Mouse (Mus musculus) stomach, embryonic 14.5 days (tissue): ENCODE measurements at regions not wholly inside any gene's neighbourhood (a gene's known extent, or its start where the extent isn't known, plus 50 kb on each side); places are given as distances from the start of the nearest gene placed in this dataset.

ENCODE experiments used
- ATAC-seq: fragments of 200-750 bp; cut with Nextera tagmentation; 2 replicates; pipeline ENCODE4 v1.8.0; 2017; ENCODE audit warnings: low read depth, moderate TSS enrichment; ENCODE audit not compliant: insufficient number of reproducible peaks, insufficient read depth, low FRiP score
- H3K27ac ChIP-seq: fragments of 300-500 bp; sonication (generic); 2 replicates; pipeline ENCODE4 v1.5.1; 2014; ENCODE audit warnings: mild to moderate bottlenecking, low read length, moderate library complexity, mixed read lengths
- H3K27me3 ChIP-seq: fragments of 300-500 bp; sonication (generic); 2 replicates; pipeline ENCODE4 v1.6.1; 2014; ENCODE audit warnings: low read length, control low read depth, mixed read lengths; ENCODE audit not compliant: control insufficient read depth, insufficient read depth
- H3K36me3 ChIP-seq: fragments of 300-500 bp; sonication (generic); 2 replicates; pipeline ENCODE4 v1.6.1; 2014; ENCODE audit warnings: mild to moderate bottlenecking, control low read depth, low read length, moderate library complexity, mixed read lengths; ENCODE audit not compliant: control insufficient read depth, insufficient read depth
- H3K4me1 ChIP-seq: fragments of 300-500 bp; sonication (generic); 2 replicates; pipeline ENCODE4 v1.6.1; 2014; ENCODE audit warnings: low read length, control low read depth, mixed read lengths; ENCODE audit not compliant: control insufficient read depth, insufficient read depth
- H3K4me2 ChIP-seq: fragments of 300-500 bp; sonication (generic); replicated peaks from 2 replicates; pipeline ENCODE4 v1.6.1; 2014; ENCODE audit warnings: low read depth, low read length, control low read depth
- H3K4me3 ChIP-seq: fragments of 300-500 bp; sonication (generic); 2 replicates; pipeline ENCODE4 v1.5.1; 2014; ENCODE audit warnings: low read depth, low read length, control low read depth
- H3K9ac ChIP-seq: fragments of 300-500 bp; sonication (generic); replicated peaks from 2 replicates; pipeline ENCODE4 v1.6.1; 2014; ENCODE audit warnings: low read depth, mild to moderate bottlenecking, control low read depth, low read length, moderate library complexity, mixed read lengths
- H3K9me3 ChIP-seq: fragments of 300-500 bp; sonication (generic); 2 replicates; pipeline ENCODE4 v1.6.1; 2016; ENCODE audit warnings: low read depth, low read length, control low read depth; ENCODE audit not compliant: control insufficient read depth
- WGBS: fragments of 180-500 bp; shearing (Covaris S2); extraction: QIAGEN DNeasy Blood & Tissue Kit; methylation state at CpG from one replicate; pipeline ENCODE4 v1.1.7; 2014; 5-methylcytosine and 5-hydroxymethylcytosine counted together

DNA sequence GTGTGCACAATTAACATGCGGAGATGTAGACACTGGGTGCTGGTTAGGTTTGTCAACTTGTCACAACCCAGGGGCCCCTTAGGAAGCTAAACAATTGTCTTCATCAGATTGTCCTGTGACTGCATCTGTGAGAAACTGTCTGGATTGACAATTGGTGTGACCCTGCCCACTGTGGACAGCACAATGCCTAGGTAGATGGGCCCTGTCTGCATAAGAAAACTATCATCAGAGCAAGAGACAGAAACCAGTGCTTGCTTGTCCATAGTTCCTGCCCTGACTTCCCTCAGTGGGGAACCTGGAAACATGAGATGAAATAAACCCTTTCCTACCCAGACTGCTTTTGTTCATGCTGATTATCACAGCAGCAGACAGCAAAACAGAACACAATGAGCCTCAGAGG, 63.5 kb upstream of the Tyw5 start:
- H3K36me3 ChIP-seq = no peaks in the 10 kb centered on the region
- WGBS = 92% methylated on average over 1 of the region's 1 CpGs
- H3K9me3 ChIP-seq = no peaks in the 10 kb centered on the region
- H3K4me1 ChIP-seq = no peaks in the 10 kb centered on the region
- no peak overlapping the region for H3K4me3 ChIP-seq
- H3K4me2 ChIP-seq = no peak overlapping the region
- H3K27ac ChIP-seq = no peak overlapping the region
- H3K27me3 ChIP-seq = no peaks in the 10 kb centered on the region
- ATAC-seq = no peak
- no peak overlapping the region for H3K9ac ChIP-seq

DNA sequence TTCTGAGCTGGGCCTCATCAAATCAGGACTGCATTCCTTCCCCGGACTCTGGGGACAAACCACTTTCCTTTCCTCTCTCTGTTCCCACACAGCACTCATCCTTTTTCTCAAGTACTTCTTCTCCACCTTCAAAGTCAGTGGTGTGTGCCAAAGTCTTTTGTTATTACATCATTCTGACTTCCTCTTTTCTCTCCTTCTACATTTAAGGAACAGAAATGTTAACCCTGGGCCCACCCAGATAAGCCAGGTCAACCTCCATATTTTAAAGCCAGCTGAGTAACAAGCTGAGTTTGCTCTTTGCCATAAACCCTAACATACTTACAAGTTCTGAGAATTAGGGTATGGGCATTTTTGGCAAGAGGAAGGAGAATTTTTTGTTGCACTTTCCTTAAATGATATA, 65.3 kb upstream of the Tyw5 start:
- WGBS = 63% methylated on average over 1 of the region's 1 CpGs
- Histone ChIP-seq H3K9ac (no peak overlapping the region), H3K27me3 (no peaks in the 10 kb centered on the region), H3K4me3 (no peak overlapping the region), H3K27ac (no peak overlapping the region), H3K4me2 (no peak overlapping the region), H3K9me3 (no peaks in the 10 kb centered on the region), H3K4me1 (no peaks in the 10 kb centered on the region), H3K36me3 (no peaks in the 10 kb centered on the region)
- ATAC-seq = no peak

DNA sequence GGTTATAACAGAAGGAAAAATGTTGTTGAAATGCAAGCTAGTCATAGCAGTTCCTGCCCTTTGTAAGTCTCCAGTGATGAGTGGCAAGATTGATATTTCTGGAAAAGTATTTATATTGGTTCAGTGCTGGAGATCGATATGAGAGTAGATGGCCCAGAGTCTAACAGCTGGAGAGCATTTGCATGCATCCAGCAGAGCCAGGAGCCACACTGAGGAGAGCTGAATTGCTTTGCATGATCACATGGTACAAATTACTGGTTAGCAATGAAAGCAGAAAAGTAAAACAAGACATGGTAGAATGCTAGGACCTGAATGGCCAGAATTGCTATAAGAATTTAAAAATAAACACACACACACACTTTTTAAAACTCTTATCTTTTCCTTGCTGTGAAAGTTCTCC, 70.8 kb upstream of the Tyw5 start:
- Histone ChIP-seq H3K27ac (no peak overlapping the region), H3K9ac (no peak overlapping the region), H3K36me3 (no peaks in the 10 kb centered on the region), H3K4me1 (peaks cover 7% of the 10 kb centered on the region), H3K9me3 (no peaks in the 10 kb centered on the region), H3K27me3 (no peaks in the 10 kb centered on the region), H3K4me3 (no peak overlapping the region), H3K4me2 (no peak overlapping the region)
- ATAC-seq = no peak
- WGBS = 29% methylated on average over 1 of the region's 1 CpGs

DNA sequence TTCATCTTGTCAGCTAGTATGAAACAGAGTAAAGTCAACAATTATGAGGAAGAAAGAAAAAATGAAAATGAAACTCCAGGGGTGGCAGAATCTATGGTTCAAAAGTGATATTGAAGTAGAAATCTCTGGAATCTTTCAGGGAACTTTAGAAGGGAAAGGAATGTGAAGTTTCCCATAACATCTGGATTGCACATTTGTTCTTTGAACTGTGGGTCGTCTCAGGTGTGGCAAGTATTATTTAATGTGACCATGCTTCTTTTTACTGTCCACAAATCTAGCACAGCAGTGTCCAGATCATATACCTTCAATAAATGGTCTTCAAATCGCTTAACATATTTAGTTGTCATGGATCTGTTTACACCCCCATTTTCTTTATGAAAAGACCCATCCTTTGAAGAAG, 71.2 kb upstream of the Tyw5 start:
- Histone ChIP-seq H3K4me1 (peaks cover 7% of the 10 kb centered on the region), H3K27me3 (no peaks in the 10 kb centered on the region), H3K4me2 (no peak overlapping the region), H3K27ac (no peak overlapping the region), H3K9me3 (no peaks in the 10 kb centered on the region), H3K9ac (no peak overlapping the region), H3K36me3 (no peaks in the 10 kb centered on the region), H3K4me3 (no peak overlapping the region)
- no peak for ATAC-seq
- WGBS = 65% methylated on average over 2 of the region's 2 CpGs

DNA sequence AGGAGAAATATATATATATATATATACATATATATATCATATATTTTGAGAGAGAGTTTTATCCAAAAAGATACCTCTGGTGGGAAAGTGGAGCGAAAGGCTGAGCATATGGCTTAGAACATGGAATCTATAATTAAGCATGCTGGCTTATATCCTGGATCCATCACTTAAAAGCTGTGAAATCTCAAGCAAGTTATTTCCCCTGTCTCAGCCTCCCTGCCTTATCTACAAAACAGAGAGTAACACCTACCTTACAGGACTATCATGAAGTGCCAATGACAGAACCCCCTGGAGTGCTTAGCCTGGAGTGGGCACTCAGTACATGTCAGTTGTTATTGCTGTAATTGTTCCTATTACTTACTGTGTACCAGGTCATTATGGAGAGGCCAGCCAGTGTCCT, 71.9 kb upstream of the Tyw5 start:
- 78% methylated on average over 1 of the region's 1 CpGs for WGBS
- no peak overlapping the region for H3K4me2 ChIP-seq
- no peak overlapping the region for H3K27ac ChIP-seq
- H3K4me3 ChIP-seq = no peak overlapping the region
- H3K27me3 ChIP-seq = no peaks in the 10 kb centered on the region
- H3K4me1 ChIP-seq = peaks cover 7% of the 10 kb centered on the region
- ATAC-seq = no peak
- no peaks in the 10 kb centered on the region for H3K36me3 ChIP-seq
- no peak overlapping the region for H3K9ac ChIP-seq
- no peaks in the 10 kb centered on the region for H3K9me3 ChIP-seq

DNA sequence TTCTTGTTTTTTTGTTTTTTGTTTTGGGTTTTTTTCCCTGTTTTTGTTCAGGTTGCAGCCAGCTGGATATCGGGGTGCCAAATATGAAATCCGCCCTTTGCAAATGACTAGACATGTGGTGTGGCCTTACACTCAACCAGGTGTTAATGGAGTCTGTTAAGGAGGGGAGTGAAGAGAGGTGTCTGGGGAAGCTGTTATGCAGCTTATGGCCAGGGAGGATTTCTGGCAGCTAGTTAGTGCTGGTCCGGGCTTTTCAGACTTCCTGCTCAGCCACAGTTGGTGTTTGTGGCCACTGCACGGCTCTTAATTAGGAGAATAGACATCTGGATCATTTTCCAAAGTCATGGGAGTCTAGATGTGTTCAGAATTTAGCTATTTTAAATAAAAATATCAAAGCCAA, 72.7 kb upstream of the Tyw5 start:
- Histone ChIP-seq H3K4me3 (no peak overlapping the region), H3K9ac (no peak overlapping the region), H3K27me3 (no peaks in the 10 kb centered on the region), H3K27ac (no peak overlapping the region), H3K36me3 (no peaks in the 10 kb centered on the region), H3K4me1 (peaks cover 7% of the 10 kb centered on the region), H3K4me2 (no peak overlapping the region), H3K9me3 (no peaks in the 10 kb centered on the region)
- 52% methylated on average over 4 of the region's 4 CpGs for WGBS
- ATAC-seq = no peak

DNA sequence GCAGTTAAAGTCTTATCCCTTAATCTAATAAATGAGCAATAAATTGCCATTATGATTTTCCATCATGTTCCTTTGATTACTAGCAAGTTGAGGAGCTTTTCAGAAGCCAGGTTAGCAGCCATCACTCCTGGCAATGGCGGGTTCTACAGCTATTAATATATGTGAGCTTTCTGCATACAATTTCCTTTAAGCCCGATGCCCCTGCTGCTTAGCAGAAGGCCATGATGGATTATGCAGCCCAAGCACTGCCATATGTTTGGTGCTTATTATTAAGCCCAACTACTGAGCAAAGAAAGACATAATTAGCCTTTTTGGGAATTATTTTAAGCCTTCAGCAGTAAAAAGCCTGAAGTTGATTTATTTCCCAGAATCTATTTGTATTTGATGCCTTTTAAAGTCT, 82.3 kb upstream of the Tyw5 start:
- 52% methylated on average over 2 of the region's 2 CpGs for WGBS
- Histone ChIP-seq H3K9me3 (no peaks in the 10 kb centered on the region), H3K4me3 (no peak overlapping the region), H3K36me3 (no peaks in the 10 kb centered on the region), H3K4me2 (no peak overlapping the region), H3K9ac (no peak overlapping the region), H3K27ac (no peak overlapping the region), H3K27me3 (no peaks in the 10 kb centered on the region), H3K4me1 (no peaks in the 10 kb centered on the region)
- no peak for ATAC-seq

DNA sequence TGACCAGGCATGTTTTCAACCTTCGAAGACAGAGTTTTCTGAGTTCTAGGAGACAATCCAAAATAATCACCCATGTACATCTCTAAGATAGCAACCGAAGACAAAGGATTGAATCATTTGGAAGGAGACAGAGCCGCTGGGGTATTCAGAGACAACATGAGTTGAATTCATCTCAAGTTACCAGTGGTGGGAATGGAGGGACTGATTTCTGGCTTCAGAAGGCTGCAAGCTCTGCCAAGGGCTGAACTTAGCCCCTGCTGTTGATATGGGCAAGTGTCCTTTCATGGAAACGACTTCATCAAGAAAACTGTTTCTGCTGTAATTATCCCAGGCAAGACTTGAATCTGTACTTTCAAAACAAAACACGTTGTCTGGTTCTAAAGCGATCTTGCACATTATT, 82.7 kb upstream of the Tyw5 start:
- H3K27ac ChIP-seq = no peak overlapping the region
- H3K4me1 ChIP-seq = no peaks in the 10 kb centered on the region
- 63% methylated on average over 6 of the region's 6 CpGs for WGBS
- H3K36me3 ChIP-seq = no peaks in the 10 kb centered on the region
- H3K9ac ChIP-seq = no peak overlapping the region
- H3K9me3 ChIP-seq = no peaks in the 10 kb centered on the region
- ATAC-seq = no peak
- no peaks in the 10 kb centered on the region for H3K27me3 ChIP-seq
- H3K4me3 ChIP-seq = no peak overlapping the region
- H3K4me2 ChIP-seq = no peak overlapping the region

DNA sequence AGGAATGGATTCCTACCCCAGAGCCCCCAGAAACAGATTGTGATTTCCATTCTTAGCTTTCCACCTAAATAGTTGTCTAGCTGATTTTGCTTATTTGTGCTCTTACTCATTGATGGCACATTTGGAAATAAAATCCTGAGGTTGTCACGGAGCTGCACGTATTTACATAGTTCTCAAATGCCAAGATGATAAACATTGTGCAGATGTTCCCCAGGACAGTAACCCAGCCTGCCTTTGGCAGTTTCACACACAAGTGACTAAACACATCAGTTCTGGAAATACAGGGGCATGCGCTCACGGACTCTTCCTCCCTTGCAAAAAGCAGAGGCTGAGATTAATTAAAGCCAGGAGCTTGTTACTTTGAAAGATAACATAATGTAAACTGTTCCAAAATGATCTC, 83.1 kb upstream of the Tyw5 start:
- H3K27ac ChIP-seq = no peak overlapping the region
- H3K4me3 ChIP-seq = no peak overlapping the region
- H3K36me3 ChIP-seq = no peaks in the 10 kb centered on the region
- H3K4me2 ChIP-seq = no peak overlapping the region
- H3K9me3 ChIP-seq = no peaks in the 10 kb centered on the region
- H3K27me3 ChIP-seq = no peaks in the 10 kb centered on the region
- no peak for ATAC-seq
- no peaks in the 10 kb centered on the region for H3K4me1 ChIP-seq
- H3K9ac ChIP-seq = no peak overlapping the region
- WGBS = 41% methylated on average over 4 of the region's 4 CpGs
